Mouse (Mus musculus) embryonic fibroblast, embryonic 13.5 days (primary cell): ENCODE results near the gene Gatad1.

Experiments
- CTCF ChIP-seq: IDR thresholded peaks from 2 replicates; pipeline ENCODE4 v1.5.1; 2011; ENCODE audit warnings: mild to moderate bottlenecking, control low read depth, low read length, moderate library complexity, borderline replicate concordance; ENCODE audit not compliant: insufficient read depth
- POLR2A ChIP-seq: IDR thresholded peaks from 2 replicates; pipeline ENCODE4 v1.6.1; 2011; ENCODE audit warnings: low read depth, mild to moderate bottlenecking, control low read depth, low read length, moderate library complexity

DNA sequence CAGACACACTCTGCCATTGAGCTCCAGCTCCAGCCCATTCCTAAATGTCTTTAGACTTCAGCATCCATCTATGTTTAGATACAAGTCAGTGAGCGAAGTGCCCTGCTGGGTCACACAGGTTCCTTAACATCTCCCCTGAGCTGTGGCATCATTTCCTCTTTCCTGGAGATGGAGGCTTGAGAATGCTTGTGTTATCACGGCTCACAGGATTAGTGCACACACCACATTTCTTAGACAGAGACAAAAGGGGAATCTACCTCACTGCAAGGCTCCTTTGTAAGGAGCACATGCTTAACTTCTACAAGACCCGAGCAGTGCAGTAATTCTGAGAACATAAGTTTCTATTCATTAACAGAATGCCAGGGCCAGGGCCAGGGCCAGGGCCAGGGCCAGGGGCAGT is 39.0 kb upstream of the Gatad1 start:
- no peak for TF ChIP-seq CTCF
- no peak for TF ChIP-seq POLR2A
